Mouse (Mus musculus) heart, adult 11 months (tissue): ENCODE data around the gene Pdzd4.

Experiments
- DNase-seq: peaks from one replicate; pipeline ENCODE4 v3.0.0; 2022

The Pdzd4 gene

GRCm38 (mm10) chrX:73824185-73825151 lies at the start of gene Pdzd4:
TSS of gene Pdzd4 (minus strand) at chrX:73824969.
- DNase-seq = peak; percentile 97

GRCm38 (mm10) chrX:73871956-73872355 lies 47.2 kb upstream of the Pdzd4 start:
- peak; percentile 14 for DNase-seq

GRCm38 (mm10) chrX:73871474-73871873 lies 46.7 kb upstream of the Pdzd4 start:
- no peak for DNase-seq

- DNase-seq = peak; percentile 48
Measured at GRCm38 (mm10) chrX:73869334-73869733, 44.6 kb upstream of the Pdzd4 start.

GRCm38 (mm10) chrX:73867852-73868251 lies 43.1 kb upstream of the Pdzd4 start:
- DNase-seq = peak; percentile 31

- peak; percentile 44 for DNase-seq
Measured at GRCm38 (mm10) chrX:73867256-73867655, 42.5 kb upstream of the Pdzd4 start.

- peak; percentile 72 for DNase-seq
Measured at GRCm38 (mm10) chrX:73864692-73865091, 39.9 kb upstream of the Pdzd4 start.

GRCm38 (mm10) chrX:73855087-73855408 lies 30.3 kb upstream of the Pdzd4 start:
- DNase-seq = peak; percentile 96

GRCm38 (mm10) chrX:73854326-73855086 lies 29.7 kb upstream of the Pdzd4 start:
- peak; percentile 44 for DNase-seq

- no peak for DNase-seq
Measured at GRCm38 (mm10) chrX:73836691-73837090, 11.9 kb upstream of the Pdzd4 start.

- DNase-seq = no peak
Measured at GRCm38 (mm10) chrX:73835731-73836130, 11.0 kb upstream of the Pdzd4 start.

- DNase-seq = peak; percentile 85
Measured at GRCm38 (mm10) chrX:73823747-73824146, 1.0 kb downstream of the Pdzd4 start.

- no peak for DNase-seq
Measured at GRCm38 (mm10) chrX:73816596-73817314, 8.0 kb downstream of the Pdzd4 start.

GRCm38 (mm10) chrX:73815072-73815471 lies 9.7 kb downstream of the Pdzd4 start:
- DNase-seq = no peak

GRCm38 (mm10) chrX:73805814-73806213 lies 19.0 kb downstream of the Pdzd4 start:
- no peak for DNase-seq

- DNase-seq = peak; percentile 95
Measured at GRCm38 (mm10) chrX:73798502-73798901, 26.3 kb downstream of the Pdzd4 start.

GRCm38 (mm10) chrX:73797511-73797910 lies 27.3 kb downstream of the Pdzd4 start:
- DNase-seq = no peak

GRCm38 (mm10) chrX:73793505-73793904 lies 31.3 kb downstream of the Pdzd4 start:
- peak; percentile 40 for DNase-seq

GRCm38 (mm10) chrX:73793039-73793438 lies 31.7 kb downstream of the Pdzd4 start:
- DNase-seq = peak; percentile 73

GRCm38 (mm10) chrX:73788501-73788900 lies 36.3 kb downstream of the Pdzd4 start:
- peak; percentile 74 for DNase-seq

GRCm38 (mm10) chrX:73787225-73787558 lies 37.6 kb downstream of the Pdzd4 start:
- no peak for DNase-seq

GRCm38 (mm10) chrX:73786364-73787224 lies 38.2 kb downstream of the Pdzd4 start, which contains the start of the genes Idh3g and Ssr4:
TSS of gene Idh3g (minus strand) at chrX:73786897.
TSS of gene Ssr4 (plus strand) at chrX:73787028.
- DNase-seq = peak; percentile 100
